Mouse (Mus musculus): ENCODE results near the gene Ripor3. TPM values are rescaled to one million over a fixed set of nuclear protein-coding genes. Genes with fewer than 3 reads are reported as not detected.

Gene Ripor3
- polyA plus RNA-seq, 1 experiment = 18.2 TPM

- no peak for TF ChIP-seq GATA1 (IDR thresholded peaks at IDR 0.05; ENCODE audit: low read length)
These were observed 34.7 kb downstream of the Ripor3 start for GRCm38 (mm10) chr2:167975746-167976145.

- no peak for TF ChIP-seq GATA1 (IDR thresholded peaks at IDR 0.05; ENCODE audit: low read length)
These were observed 37.6 kb downstream of the Ripor3 start for GRCm38 (mm10) chr2:167972809-167973208.

GRCm38 (mm10) chr2:167972146-167972545, 38.3 kb downstream of the Ripor3 start:
- no peak for TF ChIP-seq GATA1 (IDR thresholded peaks at IDR 0.05; ENCODE audit: low read length)

GRCm38 (mm10) chr2:167969851-167970541, 40.4 kb downstream of the Ripor3 start:
- no peak for TF ChIP-seq GATA1 (IDR thresholded peaks at IDR 0.05; ENCODE audit: low read length)

GRCm38 (mm10) chr2:167968504-167968903, 41.9 kb downstream of the Ripor3 start:
- no peak for TF ChIP-seq GATA1 (IDR thresholded peaks at IDR 0.05; ENCODE audit: low read length)

GRCm38 (mm10) chr2:167965911-167966310, 44.5 kb downstream of the Ripor3 start:
- no peak for TF ChIP-seq GATA1 (IDR thresholded peaks at IDR 0.05; ENCODE audit: low read length)

GRCm38 (mm10) chr2:167964320-167964719, 46.1 kb downstream of the Ripor3 start:
- no peak for TF ChIP-seq GATA1 (IDR thresholded peaks at IDR 0.05; ENCODE audit: low read length)

GRCm38 (mm10) chr2:167963778-167964300, 46.6 kb downstream of the Ripor3 start:
- no peak for TF ChIP-seq GATA1 (IDR thresholded peaks at IDR 0.05; ENCODE audit: low read length)

GRCm38 (mm10) chr2:167963176-167963575, 47.2 kb downstream of the Ripor3 start:
- TF ChIP-seq GATA1 (IDR thresholded peaks at IDR 0.05; ENCODE audit: low read length) = no peak

GRCm38 (mm10) chr2:167962347-167962746, 48.1 kb downstream of the Ripor3 start:
- no peak for TF ChIP-seq GATA1 (IDR thresholded peaks at IDR 0.05; ENCODE audit: low read length)

- TF ChIP-seq GATA1 (IDR thresholded peaks at IDR 0.05; ENCODE audit: low read length) = no peak
These were observed 49.8 kb downstream of the Ripor3 start for GRCm38 (mm10) chr2:167960584-167960983.

- no peak for TF ChIP-seq GATA1 (IDR thresholded peaks at IDR 0.05; ENCODE audit: low read length)
These were observed 50.4 kb downstream of the Ripor3 start for GRCm38 (mm10) chr2:167959996-167960395.

- TF ChIP-seq GATA1 (IDR thresholded peaks at IDR 0.05; ENCODE audit: low read length) = no peak
These were observed 51.0 kb downstream of the Ripor3 start for GRCm38 (mm10) chr2:167959384-167959911.

GRCm38 (mm10) chr2:167958843-167959242, 51.6 kb downstream of the Ripor3 start:
- no peak for TF ChIP-seq GATA1 (IDR thresholded peaks at IDR 0.05; ENCODE audit: low read length)

- no peak for TF ChIP-seq GATA1 (IDR thresholded peaks at IDR 0.05; ENCODE audit: low read length)
These were observed 52.2 kb downstream of the Ripor3 start for GRCm38 (mm10) chr2:167958082-167958788.

GRCm38 (mm10) chr2:167957539-167957938, 52.9 kb downstream of the Ripor3 start:
- no peak for TF ChIP-seq GATA1 (IDR thresholded peaks at IDR 0.05; ENCODE audit: low read length)
